Mouse (Mus musculus) E14TG2a.4 (cell line): ENCODE data around the gene Stoml1.

Experiments used
- CTCF ChIP-seq: conservative IDR thresholded peaks from 2 replicates; pipeline ENCODE4 v1.5.1; 2014; ENCODE audit warnings: low read length
- NANOG ChIP-seq: IDR thresholded peaks from 2 replicates; pipeline ENCODE4 v1.6.1; 2014; ENCODE audit warnings: borderline replicate concordance, low read length, mixed read lengths

DNA sequence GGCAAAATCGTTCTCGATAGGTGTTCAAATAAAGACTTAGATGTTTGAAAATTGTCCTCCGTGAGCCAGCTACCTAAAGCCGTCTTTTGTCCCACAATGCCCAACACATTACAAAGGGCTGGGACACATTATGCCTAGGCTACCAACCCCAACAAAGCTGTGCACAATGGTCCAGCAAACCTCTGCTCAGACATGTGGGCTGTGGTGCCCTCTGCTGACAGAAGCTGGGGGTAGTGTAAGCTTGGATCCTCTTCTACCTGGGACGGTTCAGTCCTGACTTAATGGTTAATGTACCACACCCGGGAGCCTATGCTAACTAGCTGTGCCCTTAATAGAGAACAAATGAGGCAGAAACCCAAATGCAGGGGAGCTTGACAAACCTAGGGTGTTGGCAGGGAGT is 36.6 kb upstream of the Stoml1 start:
- peak; percentile 51 for TF ChIP-seq CTCF
- TF ChIP-seq NANOG: no peak
